Mouse (Mus musculus): ENCODE measurements around the gene Tsc1. TPM values are rescaled to one million over a fixed set of nuclear protein-coding genes. Genes with fewer than 3 reads are reported as not detected.

The Tsc1 gene
- polyA plus RNA-seq, 1 experiment = 4.1 TPM

GRCm38 (mm10) chr2:28722419-28722818 is 81.4 kb downstream of the Tsc1 start:
- TF ChIP-seq GATA1 (IDR thresholded peaks at IDR 0.05; ENCODE audit: low read length) = no peak

- TF ChIP-seq GATA1 (IDR thresholded peaks at IDR 0.05; ENCODE audit: low read length) = no peak
These were observed 82.9 kb downstream of the Tsc1 start for GRCm38 (mm10) chr2:28723912-28724311.

- TF ChIP-seq GATA1 (IDR thresholded peaks at IDR 0.05; ENCODE audit: low read length) = no peak
These were observed 86.9 kb downstream of the Tsc1 start for GRCm38 (mm10) chr2:28727786-28728404.

DNA sequence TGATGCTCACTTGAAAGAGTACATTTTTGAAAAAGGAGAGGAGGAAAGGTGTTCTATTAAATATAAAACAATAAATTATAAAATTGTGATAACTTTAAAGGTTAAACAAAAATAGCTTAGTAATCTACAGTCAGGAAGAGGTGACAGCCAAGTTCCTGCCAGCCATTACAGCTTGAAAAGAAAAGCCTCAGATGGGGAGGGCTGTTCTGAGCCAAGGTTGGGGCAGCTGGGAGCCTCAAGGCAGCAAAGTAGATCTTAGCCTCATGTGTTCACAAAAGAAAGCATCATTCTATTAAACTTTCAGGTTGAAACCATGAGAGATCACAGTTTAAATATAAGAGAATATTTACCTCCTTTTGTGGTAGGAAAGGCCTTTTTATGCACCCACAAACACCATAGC is 89.6 kb downstream of the Tsc1 start:
- no peak for TF ChIP-seq GATA1 (IDR thresholded peaks at IDR 0.05; ENCODE audit: low read length)

DNA sequence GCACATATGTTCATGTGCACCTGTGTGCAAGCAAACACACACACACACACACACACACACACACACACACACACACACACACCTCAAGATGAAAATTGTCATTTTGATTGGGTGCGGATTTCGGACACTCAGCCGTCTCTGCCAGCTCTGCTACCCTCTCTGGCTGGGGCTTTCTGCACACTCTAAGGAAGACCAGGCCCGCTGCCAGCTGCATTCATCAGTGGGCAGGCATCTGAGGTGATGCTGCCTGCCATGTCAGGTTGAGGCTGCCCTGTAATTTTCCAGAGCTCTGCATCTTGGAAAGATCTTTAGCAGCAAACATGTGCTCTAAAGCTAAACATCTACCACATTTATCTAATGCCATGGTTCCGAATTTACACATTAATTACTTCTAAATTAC is 96.1 kb downstream of the Tsc1 start:
- TF ChIP-seq GATA1 (IDR thresholded peaks at IDR 0.05; ENCODE audit: low read length) = no peak

GRCm38 (mm10) chr2:28740159-28740558 is 99.1 kb downstream of the Tsc1 start:
- no peak for TF ChIP-seq GATA1 (IDR thresholded peaks at IDR 0.05; ENCODE audit: low read length)

Other genes with a start within 250 kb of the Tsc1 start
- not detected in 2 replicates for gene Ppp1r26, start 194.4 kb upstream of the Tsc1 start, polyA plus RNA-seq (2012)
- gene 1700007K13Rik, start 174.9 kb upstream of the Tsc1 start, polyA plus RNA-seq (2012) = 0.35 and 0.44 TPM in 2 replicates
- gene Mrps2, start 173.2 kb upstream of the Tsc1 start, polyA plus RNA-seq (2012) = 67.7 and 92.9 TPM in 2 replicates
- not detected in 2 replicates for gene Gbgt1, start 144.3 kb upstream of the Tsc1 start, polyA plus RNA-seq (2012)
- gene Gm10134, start 135.1 kb upstream of the Tsc1 start, polyA plus RNA-seq (2012) = not detected in 2 replicates
- gene Ralgds, start 128.1 kb upstream of the Tsc1 start, polyA plus RNA-seq (2012) = not detected in 2 replicates
- gene Cel, start 77.8 kb upstream of the Tsc1 start, polyA plus RNA-seq (2012) = not detected in 2 replicates
- 17.8 and 20.5 TPM in 2 replicates for gene Gtf3c5, start 57.5 kb upstream of the Tsc1 start, polyA plus RNA-seq (2012)
- 391 and 491 TPM in 2 replicates for gene Gfi1b, start 19.2 kb upstream of the Tsc1 start, polyA plus RNA-seq (2012)
- 0.27 and 0.33 TPM in 2 replicates for gene Spaca9, start 58.5 kb downstream of the Tsc1 start, polyA plus RNA-seq (2012)
- 0.10 and 0.24 TPM in 2 replicates for gene Ak8, start 58.9 kb downstream of the Tsc1 start, polyA plus RNA-seq (2012)
- gene Gtf3c4, start 199.1 kb downstream of the Tsc1 start, polyA plus RNA-seq (2012) = 34.3 and 39.0 TPM in 2 replicates
- 4.2 and 7.0 TPM in 2 replicates for gene Ddx31, start 199.2 kb downstream of the Tsc1 start, polyA plus RNA-seq (2012)

Measured in G1E-ER4 (cell line).